Mouse (Mus musculus): ENCODE data around the gene Dop1a.
"Not testable (repeated sequence)": the region's sequence is repeated elsewhere in the genome, so short reads cannot be mapped to it uniquely, and the experiment has no call there.

Gene Dop1a

DNA sequence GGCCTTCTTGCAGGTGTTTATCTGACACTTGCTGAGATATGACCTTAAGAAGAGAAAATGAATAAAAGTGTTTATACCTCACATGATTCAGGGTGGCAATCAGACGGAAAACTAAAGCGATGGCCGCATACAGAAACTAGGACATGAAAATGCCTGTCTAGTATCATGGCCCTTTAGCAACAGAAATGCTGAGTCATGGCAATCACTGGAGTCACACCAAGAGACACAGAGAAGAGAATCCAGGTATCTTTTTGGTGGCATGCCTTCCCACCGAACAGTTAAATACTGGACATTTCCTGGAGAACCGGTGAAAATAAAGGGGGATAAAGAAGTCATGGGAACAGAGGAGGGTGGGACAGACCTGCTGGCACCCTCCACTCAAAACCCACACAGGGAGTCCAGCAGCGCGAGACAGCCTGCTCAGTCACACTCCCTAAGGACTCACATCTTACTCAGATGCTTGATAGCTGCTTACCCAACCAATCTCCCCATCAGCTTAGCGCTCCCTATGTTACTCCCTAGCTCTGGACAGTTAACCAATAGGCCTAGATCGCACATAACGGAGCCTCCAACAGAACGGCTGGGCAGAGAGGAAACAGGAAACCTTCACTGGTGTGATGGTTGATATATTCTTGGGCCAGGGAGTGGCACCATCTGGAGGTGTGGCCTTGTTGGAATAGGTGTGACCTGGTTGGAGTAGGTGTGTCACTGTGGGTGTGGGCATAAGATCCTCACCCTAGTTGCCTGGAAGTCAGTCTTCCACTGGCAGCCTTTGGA is 120.3 kb downstream of the Dop1a start:
- no peak for DNase-seq

DNA sequence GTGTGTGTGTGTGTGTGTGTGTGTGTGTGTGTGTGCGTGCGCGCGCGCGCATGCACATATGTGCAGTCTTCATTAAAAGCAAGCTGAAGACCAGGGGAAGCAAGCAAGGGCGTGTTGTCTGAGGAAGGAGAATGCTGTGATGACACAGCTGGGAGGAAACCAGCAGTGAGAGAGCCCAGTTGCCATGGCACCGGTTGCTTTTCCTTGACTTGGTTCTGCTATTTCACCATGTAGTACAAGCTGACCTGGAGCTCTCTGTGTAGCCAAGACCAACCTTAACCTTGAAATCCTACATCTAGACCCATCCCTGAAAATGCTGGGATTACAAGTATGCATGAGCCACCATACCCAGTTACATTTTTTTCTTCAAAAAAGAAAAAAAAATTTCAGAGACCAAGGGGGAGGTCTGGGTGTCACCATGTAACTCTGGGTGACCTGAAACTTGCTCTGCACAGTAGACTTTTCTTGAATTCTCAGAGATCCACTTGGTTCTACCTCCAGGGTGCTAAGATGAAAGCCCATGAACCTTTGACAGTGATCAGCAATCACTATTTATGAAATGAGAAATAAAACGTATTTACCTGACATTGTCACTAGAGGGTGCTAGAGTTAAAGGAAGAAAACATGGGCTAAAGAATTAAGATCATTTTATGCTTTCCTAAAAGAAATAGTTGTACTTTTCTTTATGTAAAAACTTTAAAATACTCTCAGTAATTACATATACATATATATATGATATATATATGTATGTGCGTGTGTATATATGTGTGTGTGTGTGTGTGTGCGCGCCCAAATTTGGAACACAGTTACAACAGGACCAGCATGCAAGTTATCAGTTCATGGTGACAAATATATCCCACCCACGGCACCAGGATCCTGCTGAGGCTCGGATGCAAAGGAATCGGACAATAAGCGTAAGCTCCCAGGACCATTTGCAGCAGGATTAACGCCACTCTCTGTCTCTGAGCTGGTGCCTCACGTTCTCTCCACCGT is 126.0 kb downstream of the Dop1a start:
- no peak for DNase-seq

GRCm38 (mm10) chr9:86594357-86594767 is 127.4 kb downstream of the Dop1a start:
- DNase-seq = not testable (repeated sequence)

- not testable (repeated sequence) for DNase-seq
Measured at GRCm38 (mm10) chr9:86596983-86597382, 130.0 kb downstream of the Dop1a start.

DNA sequence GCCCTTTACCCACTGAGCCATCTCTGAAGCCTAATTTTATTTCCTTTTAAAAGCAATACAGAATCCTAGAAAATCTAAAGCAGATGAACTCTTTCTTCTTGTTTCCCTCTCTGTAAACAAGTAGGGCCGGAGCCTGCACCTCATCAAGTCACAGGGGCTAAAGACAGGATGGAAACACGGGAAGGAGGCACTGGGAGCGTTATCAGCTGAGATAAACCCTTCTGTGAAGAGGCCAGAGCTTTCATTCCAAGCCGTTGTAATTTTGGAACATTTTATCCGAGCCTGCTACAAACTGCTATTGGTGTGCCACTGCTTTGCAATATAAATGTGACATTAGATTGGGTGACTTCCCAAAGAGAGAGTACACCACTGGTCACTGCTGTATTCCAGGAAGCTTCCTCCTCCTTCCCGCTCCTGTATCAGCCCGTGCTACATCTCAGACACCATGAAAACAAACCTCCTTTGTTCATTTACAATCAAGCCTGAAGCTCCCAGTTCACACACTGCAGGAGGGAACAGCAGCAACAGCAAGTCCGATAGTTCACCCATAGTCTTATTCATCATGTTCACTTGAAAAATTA is 132.9 kb downstream of the Dop1a start:
- DNase-seq = no peak

All from thymus, postnatal 4 days (tissue).